Mouse (Mus musculus): ENCODE measurements around the gene Lsg1. TPM values are rescaled to one million over a fixed set of nuclear protein-coding genes. Genes with fewer than 3 reads are reported as not detected.

The Lsg1 gene
- total RNA-seq, 1 experiment from 2014 or later = 66.6 TPM

GRCm38 (mm10) chr16:30528386-30528785 is 59.0 kb downstream of the Lsg1 start:
- no peak for ATAC-seq (replicated peaks; ENCODE audit: insufficient number of reproducible peaks, low FRiP score, low TSS enrichment, poor library complexity, severe bottlenecking)

- no peak for ATAC-seq (replicated peaks; ENCODE audit: insufficient number of reproducible peaks, low FRiP score, low TSS enrichment, poor library complexity, severe bottlenecking)
Observed at GRCm38 (mm10) chr16:30527889-30528288, 59.5 kb downstream of the Lsg1 start.

GRCm38 (mm10) chr16:30525756-30526155 is 61.6 kb downstream of the Lsg1 start:
- ATAC-seq (replicated peaks; ENCODE audit: insufficient number of reproducible peaks, low FRiP score, low TSS enrichment, poor library complexity, severe bottlenecking) = no peak

DNA sequence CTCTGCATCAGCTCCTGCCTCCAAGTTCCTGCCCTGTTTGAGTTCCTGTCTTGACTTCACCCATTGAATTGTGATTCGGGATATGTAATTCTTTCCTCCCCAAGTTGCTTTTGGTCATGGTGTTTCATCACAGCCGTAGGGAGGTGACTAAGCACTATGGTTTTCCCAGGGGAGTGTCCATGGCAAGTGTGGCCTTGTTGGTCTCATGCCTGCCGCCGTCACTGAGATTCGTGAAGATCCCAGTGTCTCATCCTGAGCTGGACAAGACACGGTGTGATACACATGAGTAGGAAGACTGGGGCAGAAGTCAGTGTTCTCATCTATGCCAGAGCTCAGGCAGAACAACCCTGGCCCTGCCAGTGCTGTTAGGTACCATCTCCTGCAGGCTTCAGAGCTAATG is 62.9 kb downstream of the Lsg1 start:
- ATAC-seq (replicated peaks; ENCODE audit: insufficient number of reproducible peaks, low FRiP score, low TSS enrichment, poor library complexity, severe bottlenecking) = no peak

- no peak for ATAC-seq (replicated peaks; ENCODE audit: insufficient number of reproducible peaks, low FRiP score, low TSS enrichment, poor library complexity, severe bottlenecking)
Observed at GRCm38 (mm10) chr16:30522253-30522940, 65.0 kb downstream of the Lsg1 start.

DNA sequence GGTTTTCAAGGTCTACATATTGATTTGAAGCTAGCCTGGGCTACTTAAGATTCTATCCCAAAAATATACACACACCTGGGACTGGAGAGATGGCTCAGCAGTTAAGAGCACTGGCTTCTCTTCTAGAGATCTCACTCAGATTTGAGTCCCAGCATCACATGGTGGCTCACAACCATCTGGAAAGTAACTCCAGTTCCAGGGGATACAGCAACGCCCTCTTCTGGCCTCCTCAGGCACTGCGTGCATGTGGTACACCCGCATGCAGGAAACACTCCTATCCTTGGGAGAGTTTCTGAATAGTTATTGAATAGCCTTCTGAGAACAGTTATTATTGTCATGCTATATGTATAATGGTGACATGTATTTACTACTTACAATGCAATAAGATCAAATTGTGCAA is 66.2 kb downstream of the Lsg1 start:
- ATAC-seq (replicated peaks; ENCODE audit: insufficient number of reproducible peaks, low FRiP score, low TSS enrichment, poor library complexity, severe bottlenecking) = no peak

- peak; percentile 63; the same call in 1 of the 2 replicates for ATAC-seq (replicated peaks; ENCODE audit: insufficient number of reproducible peaks, low FRiP score, low TSS enrichment, poor library complexity, severe bottlenecking)
Observed at GRCm38 (mm10) chr16:30520361-30520823, 67.0 kb downstream of the Lsg1 start.

GRCm38 (mm10) chr16:30518635-30519034 is 68.8 kb downstream of the Lsg1 start:
- ATAC-seq (replicated peaks; ENCODE audit: insufficient number of reproducible peaks, low FRiP score, low TSS enrichment, poor library complexity, severe bottlenecking) = no peak

- ATAC-seq (replicated peaks; ENCODE audit: insufficient number of reproducible peaks, low FRiP score, low TSS enrichment, poor library complexity, severe bottlenecking) = no peak
Observed at GRCm38 (mm10) chr16:30517666-30518283, 69.6 kb downstream of the Lsg1 start.

DNA sequence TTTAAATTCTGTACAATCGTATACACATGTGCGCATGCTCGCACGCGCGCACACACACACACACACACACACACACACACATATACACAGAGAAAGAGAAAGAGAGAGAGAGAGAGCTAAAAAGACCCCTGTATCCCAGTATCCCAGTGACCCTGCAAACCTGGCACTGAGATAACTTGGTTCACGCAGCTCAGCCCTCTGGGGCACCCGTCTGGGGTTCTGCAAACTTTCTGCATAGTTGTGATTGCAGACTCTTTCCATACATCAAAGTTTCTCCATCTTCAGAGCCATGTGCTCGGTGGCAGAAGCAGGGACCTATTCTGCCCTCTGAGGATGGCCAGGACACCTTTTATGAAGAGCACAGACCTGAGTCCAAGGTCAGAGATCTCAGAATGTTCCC is 70.4 kb downstream of the Lsg1 start:
- ATAC-seq (replicated peaks; ENCODE audit: insufficient number of reproducible peaks, low FRiP score, low TSS enrichment, poor library complexity, severe bottlenecking) = no peak

DNA sequence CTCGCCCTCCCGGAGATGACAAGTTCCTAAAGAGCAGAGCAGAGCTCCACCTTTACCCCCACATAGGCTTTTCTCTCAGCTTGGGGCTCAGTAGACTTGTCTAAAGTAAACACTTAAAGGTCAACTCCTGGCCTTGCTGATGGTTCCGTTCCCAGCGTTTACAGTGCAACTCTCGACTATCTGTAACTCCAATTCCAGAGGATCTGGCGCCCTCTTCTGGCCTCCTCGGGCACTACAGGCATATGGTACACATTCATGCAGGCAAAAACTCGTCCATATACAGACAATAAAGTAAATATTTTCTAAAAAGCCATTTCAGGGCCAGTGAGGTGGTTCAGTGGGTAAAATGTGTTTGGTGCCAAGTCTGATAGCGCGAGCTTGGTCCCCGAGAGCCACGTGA is 72.0 kb downstream of the Lsg1 start:
- no peak for ATAC-seq (replicated peaks; ENCODE audit: insufficient number of reproducible peaks, low FRiP score, low TSS enrichment, poor library complexity, severe bottlenecking)

DNA sequence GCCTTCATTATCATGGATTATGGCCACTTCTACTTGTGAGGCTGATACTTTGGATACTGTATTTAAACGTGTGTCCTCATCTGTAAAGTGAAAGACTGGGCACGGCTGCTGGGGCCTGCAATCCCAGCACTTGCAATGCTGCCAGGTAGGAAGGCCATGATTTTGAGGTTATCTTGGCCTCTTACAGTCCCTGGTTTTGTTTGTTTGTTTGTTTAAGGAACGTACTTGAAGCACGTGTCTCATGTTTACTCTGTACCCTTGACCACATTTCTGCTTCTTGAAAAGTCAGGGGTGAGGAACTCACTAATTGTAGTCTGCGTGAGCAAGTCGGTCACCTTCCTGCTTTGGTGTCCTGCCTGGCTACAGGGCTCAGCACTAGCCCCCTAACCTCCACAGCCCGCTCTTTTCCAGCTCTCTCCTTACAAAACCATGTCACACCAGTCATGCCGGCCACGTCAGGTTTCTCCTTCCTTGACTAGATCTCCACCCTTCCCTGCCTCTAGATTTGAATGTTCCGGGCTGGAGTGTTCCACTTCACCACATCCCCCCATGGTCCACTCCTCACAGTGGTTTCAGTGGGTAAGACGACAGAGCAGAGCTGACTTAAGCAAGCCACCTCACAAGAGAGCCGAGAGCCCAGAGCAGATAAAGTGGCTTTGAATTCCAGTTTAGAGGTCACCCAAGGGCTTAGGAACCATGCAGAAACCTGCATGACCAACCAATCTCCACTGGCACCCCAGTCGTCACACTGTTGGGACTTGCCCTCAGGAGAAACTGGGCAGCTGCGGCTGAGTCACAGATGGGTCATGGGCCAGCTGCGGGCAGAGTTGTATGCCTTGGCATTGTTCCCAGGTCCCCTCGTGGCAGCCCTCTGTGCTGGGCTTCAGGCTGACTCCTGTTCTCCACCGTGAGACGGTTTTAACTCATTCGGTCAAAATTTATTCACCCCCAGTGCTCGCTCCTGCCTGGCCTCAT is 74.1 kb downstream of the Lsg1 start:
- no peak for ATAC-seq (replicated peaks; ENCODE audit: insufficient number of reproducible peaks, low FRiP score, low TSS enrichment, poor library complexity, severe bottlenecking)

GRCm38 (mm10) chr16:30512375-30513049 is 74.9 kb downstream of the Lsg1 start:
- 0 out of 2 replicates have a peak, but pooled peaks have one; percentile 16 for ATAC-seq (replicated peaks; ENCODE audit: insufficient number of reproducible peaks, low FRiP score, low TSS enrichment, poor library complexity, severe bottlenecking)

- ATAC-seq (replicated peaks; ENCODE audit: insufficient number of reproducible peaks, low FRiP score, low TSS enrichment, poor library complexity, severe bottlenecking) = no peak
Observed at GRCm38 (mm10) chr16:30511563-30512340, 75.6 kb downstream of the Lsg1 start.

DNA sequence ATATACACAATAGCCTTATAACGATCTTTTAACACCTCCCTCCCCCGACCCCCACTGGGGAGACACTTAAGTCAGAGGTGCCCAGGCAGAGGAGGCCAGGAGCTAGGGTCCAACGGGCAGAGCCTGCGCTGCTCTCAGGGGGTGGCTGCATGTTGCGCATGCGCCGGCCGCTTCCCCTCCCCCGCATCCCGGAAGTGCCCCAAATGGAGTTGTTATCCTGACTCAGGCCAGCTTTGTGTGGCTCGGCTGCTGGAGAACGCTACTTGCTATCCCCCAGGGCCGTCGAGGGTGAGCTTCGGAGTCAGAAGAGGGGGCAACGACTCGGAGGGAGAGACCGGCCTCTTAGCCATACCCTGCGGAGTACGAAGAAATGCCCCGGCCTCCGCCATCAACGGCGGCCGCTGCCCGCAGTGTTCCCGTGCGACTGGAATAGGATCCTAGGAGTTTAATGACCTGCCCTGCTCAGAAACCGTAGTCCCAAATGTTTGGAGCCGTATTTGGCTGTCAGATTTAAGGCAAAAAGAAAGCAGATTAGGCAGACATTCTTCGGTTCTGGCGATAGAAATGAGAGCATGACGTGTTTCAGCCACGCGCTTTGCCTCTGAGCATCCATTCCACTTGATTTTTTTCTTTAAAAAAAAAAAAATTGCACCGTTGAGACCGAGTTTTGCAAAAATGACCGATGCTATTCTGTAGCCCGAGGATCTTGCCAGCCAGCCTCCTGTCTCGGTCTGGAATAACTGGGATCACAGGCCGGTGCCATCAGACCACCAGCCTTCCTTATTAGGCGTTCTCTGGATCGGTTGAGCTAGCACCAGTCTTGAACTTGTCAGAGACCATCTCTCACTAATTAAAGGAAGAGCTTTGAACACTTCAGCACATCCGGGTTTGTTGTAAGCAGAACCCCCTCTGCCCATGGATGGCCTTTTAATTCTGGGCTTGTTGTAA is 76.6 kb downstream of the Lsg1 start:
- ATAC-seq (replicated peaks; ENCODE audit: insufficient number of reproducible peaks, low FRiP score, low TSS enrichment, poor library complexity, severe bottlenecking) = peak; percentile 77

Measured in monocyte, adult 5-6 weeks (primary cell).